Mouse (Mus musculus) ES-E14 (cell line): ENCODE measurements around the gene Jup. TPM values are rescaled to one million over a fixed set of nuclear protein-coding genes. Genes with fewer than 3 reads are reported as not detected.

Experiments
- DNase-seq: peaks from one replicate; pipeline ENCODE4 v3.0.0-alpha.2; 2013; ENCODE audit warnings: low read depth, low spot score
- H3K27ac ChIP-seq: 2 replicates; pipeline ENCODE4 v1.5.1; 2012; ENCODE audit warnings: low read depth, mild to moderate bottlenecking, low read length, moderate library complexity, mixed read lengths; ENCODE audit not compliant: poor library complexity, insufficient read depth, severe bottlenecking
- H3K36me3 ChIP-seq: 2 replicates; pipeline ENCODE4 v1.6.1; 2012; ENCODE audit warnings: mild to moderate bottlenecking, low read length, moderate library complexity, mixed read lengths; ENCODE audit not compliant: control insufficient read depth, poor library complexity, insufficient read depth, severe bottlenecking
- H3K4me1 ChIP-seq, 2 experiments: fragments of 150-350 bp in 1 of 2; sonication (generic) in 1 of 2; 2 replicates each; pipeline ENCODE4 v1.6.1; 2012; ENCODE audit warnings: low read length in 2 of 2, mild to moderate bottlenecking in 1 of 2, mixed read lengths in 1 of 2; ENCODE audit not compliant: control insufficient read depth in 2 of 2, insufficient read depth in 2 of 2, poor library complexity in 1 of 2
- H3K4me3 ChIP-seq, 2 experiments: fragments of 150-350 bp in 1 of 2; sonication (generic) in 1 of 2; 2 replicates each; pipeline ENCODE4 v1.5.1; 2012; ENCODE audit warnings: low read length in 2 of 2, low read depth in 1 of 2, mild to moderate bottlenecking in 1 of 2, mixed read lengths in 1 of 2; ENCODE audit not compliant: insufficient read depth in 1 of 2, poor library complexity in 1 of 2, severe bottlenecking in 1 of 2
- H3K9ac ChIP-seq: 2 replicates; pipeline ENCODE4 v1.6.1; 2012; ENCODE audit warnings: low read depth, mild to moderate bottlenecking, low read length, mixed read lengths; ENCODE audit not compliant: poor library complexity, insufficient read depth, severe bottlenecking
- H3K9me3 ChIP-seq: fragments of 150-350 bp; sonication (generic); 2 replicates; pipeline ENCODE4 v1.6.1; 2012; ENCODE audit warnings: low read depth, mild to moderate bottlenecking, low read length; ENCODE audit not compliant: control insufficient read depth, insufficient read depth
- CHD2 ChIP-seq: IDR thresholded peaks from 2 replicates; pipeline ENCODE4 v1.6.1; 2014; ENCODE audit warnings: mild to moderate bottlenecking, low read depth, low read length, inconsistent platforms
- HCFC1 ChIP-seq: IDR thresholded peaks from 2 replicates; pipeline ENCODE4 v1.6.1; 2012; ENCODE audit warnings: low read length, inconsistent platforms, borderline replicate concordance; ENCODE audit not compliant: insufficient read depth
- MAFK ChIP-seq: IDR thresholded peaks from 2 replicates; pipeline ENCODE4 v1.6.1; 2014; ENCODE audit warnings: mild to moderate bottlenecking, low read depth, low read length, inconsistent platforms; ENCODE audit not compliant: insufficient read depth
- ZC3H11A ChIP-seq: IDR thresholded peaks from 2 replicates; pipeline ENCODE4 v1.6.1; 2012; ENCODE audit warnings: low read depth, mild to moderate bottlenecking, inconsistent platforms, low read length, borderline replicate concordance
- ZNF384 ChIP-seq: IDR thresholded peaks from 2 replicates; pipeline ENCODE4 v1.6.1; 2012; ENCODE audit warnings: low read depth, low read length, inconsistent platforms
- in situ Hi-C, 2 experiments: fragments of 600-800 bp; cut with MboI; formaldehyde crosslinking; loops; one replicate each; pipeline ENCODE4 v1.15.1; 2025; ENCODE audit warnings: low sequenced_read_pairs in 2 of 2, inconsistent platforms in 1 of 2; ENCODE audit not compliant: unreplicated experiment in 2 of 2
- total RNA-seq: library from RNA; depleted of rRNA; stranded (reverse); fragments of 300-350 nt; gene quantifications from 2 replicates; pipeline ENCODE4 v1.2.3, GENCODE M21; 2012

Jup gene
- total RNA-seq, 1 experiment: 101 TPM

- in situ Hi-C loops: no loop called here
- no peak overlapping the region for H3K9ac ChIP-seq
- H3K4me3 ChIP-seq: no peak overlapping the region
- H3K9me3 ChIP-seq: no peaks in the 10 kb centered on the region
- H3K27ac ChIP-seq: no peak overlapping the region
- peaks cover 0 to 5% of the 10 kb centered on the region in 2 experiments; a peak in 1 of 4 replicates for H3K4me1 ChIP-seq
- no peaks in the 10 kb centered on the region for H3K36me3 ChIP-seq
- no peak for DNase-seq
- TF ChIP-seq CHD2 (no peak), ZNF384 (no peak), MAFK (no peak), ZC3H11A (no peak), HCFC1 (no peak)
Observed at GRCm38 (mm10) chr11:100428612-100429199, 31.1 kb upstream of the Jup start.

- no peak for TF ChIP-seq ZC3H11A
- no peak for TF ChIP-seq CHD2
- TF ChIP-seq ZNF384: no peak
- no peak for TF ChIP-seq HCFC1
- no peak for TF ChIP-seq MAFK
- in situ Hi-C loops: no loop called here
Observed at GRCm38 (mm10) chr11:100426820-100427219, 29.3 kb upstream of the Jup start.

GRCm38 (mm10) chr11:100425851-100426250 is 28.3 kb upstream of the Jup start:
- peak; percentile 57; the same call in 1 of the 2 replicates for TF ChIP-seq ZC3H11A
- TF ChIP-seq CHD2: no peak
- 0 out of 2 replicates have a peak, but pooled peaks have one; percentile 27 for TF ChIP-seq MAFK
- H3K27ac ChIP-seq: no peak overlapping the region
- H3K4me3 ChIP-seq: no peak overlapping the region; a peak in 1 of 4 replicates
- in situ Hi-C loops: no loop called here
- no peak overlapping the region for H3K9ac ChIP-seq
- no peaks in the 10 kb centered on the region for H3K9me3 ChIP-seq
- peak; percentile 97 for DNase-seq
- peaks cover 5% of the 10 kb centered on the region; the same call in 1 of the 2 replicates for H3K36me3 ChIP-seq
- peaks cover 0 to 15% of the 10 kb centered on the region in 2 experiments; a peak in 1 of 4 replicates for H3K4me1 ChIP-seq

More at GRCm38 (mm10) chr11:100426820-100427219, 29.3 kb upstream of the Jup start:
- Histone ChIP-seq H3K9ac (no peak overlapping the region), H3K36me3 (peaks cover 5% of the 10 kb centered on the region; the same call in 1 of the 2 replicates), H3K9me3 (no peaks in the 10 kb centered on the region), H3K27ac (no peak overlapping the region), H3K4me3 (no peak overlapping the region), H3K4me1 (peaks cover 0 to 9% of the 10 kb centered on the region in 2 experiments; a peak in 1 of 4 replicates)
- no peak for DNase-seq

- in situ Hi-C loops: no loop called here
- H3K9me3 ChIP-seq: no peaks in the 10 kb centered on the region
- no peak overlapping the region for H3K4me3 ChIP-seq
- no peak overlapping the region for H3K27ac ChIP-seq
- DNase-seq: no peak
- H3K4me1 ChIP-seq: peaks cover 0 to 18% of the 10 kb centered on the region in 2 experiments; a peak in 1 of 4 replicates
- no peak for TF ChIP-seq ZC3H11A
- TF ChIP-seq CHD2: no peak
- no peak for TF ChIP-seq HCFC1
- no peak for TF ChIP-seq MAFK
- no peak for TF ChIP-seq ZNF384
- no peak overlapping the region for H3K9ac ChIP-seq
- peaks cover 5% of the 10 kb centered on the region; the same call in 1 of the 2 replicates for H3K36me3 ChIP-seq
Observed at GRCm38 (mm10) chr11:100423836-100424235, 26.3 kb upstream of the Jup start.
